Mouse (Mus musculus) heart, embryonic 13.5 days (tissue): ENCODE measurements around the gene Nav1. TPM values are rescaled to one million over a fixed set of nuclear protein-coding genes. Genes with fewer than 3 reads are reported as not detected.

Experiments used
- ATAC-seq: fragments of 200-750 bp; cut with Nextera tagmentation; 2 replicates; pipeline ENCODE4 v1.8.0; 2017; ENCODE audit warnings: moderate TSS enrichment; ENCODE audit not compliant: insufficient number of reproducible peaks, low FRiP score, low TSS enrichment; ENCODE audit errors: extremely low read depth
- H3K27ac ChIP-seq: fragments of 300-500 bp; sonication (generic); replicated peaks from 2 replicates; pipeline ENCODE4 v1.5.1; 2015; ENCODE audit warnings: moderate library complexity, mild to moderate bottlenecking, inconsistent platforms
- H3K27me3 ChIP-seq: fragments of 300-500 bp; sonication (generic); replicated peaks from 2 replicates; pipeline ENCODE4 v1.6.1; 2015; ENCODE audit warnings: mild to moderate bottlenecking, inconsistent platforms
- H3K36me3 ChIP-seq: fragments of 300-500 bp; sonication (generic); 2 replicates; pipeline ENCODE4 v1.6.1; 2015; ENCODE audit warnings: mild to moderate bottlenecking, inconsistent platforms
- H3K4me1 ChIP-seq: fragments of 300-500 bp; sonication (generic); 2 replicates; pipeline ENCODE4 v1.6.1; 2015; ENCODE audit warnings: inconsistent platforms
- H3K4me2 ChIP-seq: fragments of 300-500 bp; sonication (generic); 2 replicates; pipeline ENCODE4 v1.6.1; 2015; ENCODE audit warnings: inconsistent platforms, mild to moderate bottlenecking, moderate library complexity
- H3K4me3 ChIP-seq: fragments of 300-500 bp; sonication (generic); 2 replicates; pipeline ENCODE4 v1.5.1; 2015; ENCODE audit warnings: moderate library complexity, mild to moderate bottlenecking, inconsistent platforms
- H3K9ac ChIP-seq: fragments of 300-500 bp; sonication (generic); 2 replicates; pipeline ENCODE4 v1.6.1; 2015; ENCODE audit warnings: inconsistent platforms, mild to moderate bottlenecking, moderate library complexity
- H3K9me3 ChIP-seq: fragments of 300-500 bp; sonication (generic); 2 replicates; pipeline ENCODE4 v1.6.1; 2016; ENCODE audit warnings: inconsistent platforms
- WGBS: fragments of 180-500 bp; shearing (Covaris S2); methylation state at CpG from one replicate; pipeline ENCODE4 v1.1.7; 2015; ENCODE audit warnings: mixed read lengths; 5-methylcytosine and 5-hydroxymethylcytosine counted together
- microRNA-seq: library from miRNA; unstranded; fragments of <30 nt; microRNA quantifications from one replicate; pipeline ENCODE4, GENCODE M21; 2016
- polyA plus RNA-seq: library from polyadenylated mRNA; unstranded; fragments of >200 nt; fragmentation: Nextera tagmentation; extraction: Ambion mirVana; gene quantifications from 2 replicates; pipeline ENCODE4 v1.2.1, GENCODE M21; 2015

The Nav1 gene
- polyA plus RNA-seq, 1 experiment from 2014 or later: 25.6 TPM

GRCm38 (mm10) chr1:135385161-135385560, 221.9 kb downstream of the Nav1 start:
- no peak overlapping the region for H3K27ac ChIP-seq
- no peaks in the 10 kb centered on the region for H3K9me3 ChIP-seq
- H3K4me3 ChIP-seq: no peak overlapping the region
- no peak for ATAC-seq
- no peak overlapping the region for H3K9ac ChIP-seq
- no peak overlapping the region for H3K4me2 ChIP-seq
- peaks cover 11% of the 10 kb centered on the region for H3K4me1 ChIP-seq
- no peaks in the 10 kb centered on the region for H3K27me3 ChIP-seq
- peaks cover 87% of the 10 kb centered on the region for H3K36me3 ChIP-seq
- 82% methylated on average over 9 of the region's 9 CpGs for WGBS

Small RNA genes lying within 50 kb of the gene (microRNA-seq; reads per million reads assigned to microRNA genes)
- gene Mir1231: 8.6 reads per million, percentile 24 among the genes with 10 or more reads in this experiment

Other genes starting within 250 kb of the Nav1 start
- gene Shisa4, start 232.1 kb downstream of the Nav1 start, polyA plus RNA-seq: 27.5 and 30.8 TPM in 2 replicates
- 76.6 and 80.2 TPM in 2 replicates for gene Ipo9, start 176.8 kb downstream of the Nav1 start, polyA plus RNA-seq
- gene Csrp1, start 112.8 kb upstream of the Nav1 start, polyA plus RNA-seq: 207 and 208 TPM in 2 replicates
- gene Phlda3, start 158.8 kb upstream of the Nav1 start, polyA plus RNA-seq: 67.1 and 75.3 TPM in 2 replicates
- 3,602 and 4,207 TPM in 2 replicates for gene Tnni1, start 172.1 kb upstream of the Nav1 start, polyA plus RNA-seq
- gene Lad1, start 211.3 kb upstream of the Nav1 start, polyA plus RNA-seq: 4.0 and 4.4 TPM in 2 replicates
- gene Tnnt2, start 229.1 kb upstream of the Nav1 start, polyA plus RNA-seq: 5,554 and 6,221 TPM in 2 replicates